12 mouse cellular contexts compared by ENCODE assay signal in the genomic region with DNA sequence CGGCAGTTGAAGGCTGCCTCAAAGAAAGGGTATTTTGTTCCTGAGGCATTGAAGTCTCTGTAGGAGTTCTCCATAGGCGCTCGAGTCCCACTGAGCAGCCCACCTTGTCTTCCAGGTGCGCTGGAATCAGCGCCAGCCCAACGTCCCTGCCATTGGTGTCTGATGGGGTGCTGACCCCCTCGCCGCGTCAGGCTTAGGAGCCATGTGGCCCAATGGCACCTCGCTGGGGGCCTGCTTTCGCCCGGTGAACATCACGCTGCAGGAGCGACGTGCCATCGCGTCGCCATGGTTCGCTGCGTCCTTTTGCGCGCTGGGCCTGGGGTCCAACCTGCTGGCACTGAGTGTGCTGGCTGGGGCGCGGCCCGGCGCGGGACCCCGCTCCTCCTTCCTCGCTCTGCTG. TPM values are rescaled to one million over a fixed set of nuclear protein-coding genes. Genes with fewer than 3 reads are reported as not detected.
DNase-seq lines count a peak whose midpoint lies in the region; ATAC-seq lines count a peak whose summit lies in the region.
"Had no signal": no experiment of that assay in that cellular context is flagged by ENCODE, and none has a peak within 500 bp of the region (broad histone marks: within the 10 kb centered on the region; RNA-seq: fewer than 3 reads in every experiment).

No protein-coding gene starts in this region.

- peak overlapping the region; percentile 21 for H3K4me2 ChIP-seq in liver, embryonic 12.5 days
- peak overlapping the region; percentile 1; the same call in 1 of the 2 replicates for H3K4me2 ChIP-seq in heart, embryonic 16.5 days (ENCODE audit: low read depth, low read length)
- peak overlapping the region; percentile 5; the same call in 1 of the 2 replicates for H3K4me2 ChIP-seq in liver, embryonic 15.5 days

- no peaks in the 10 kb centered on the region for H3K9me3 ChIP-seq in liver, embryonic 12.5 days (replicated peaks)
- no peaks in the 10 kb centered on the region for H3K9me3 ChIP-seq in heart, embryonic 16.5 days (replicated peaks; ENCODE audit: control insufficient read depth, low read length)
- no peaks in the 10 kb centered on the region for H3K9me3 ChIP-seq in liver, embryonic 15.5 days (replicated peaks)
- H3K9me3 ChIP-seq: limb, embryonic 15.5 days had no signal

- 29% methylated on average over 29 of the region's 29 CpGs for WGBS in liver, embryonic 12.5 days (ENCODE audit: insufficient replicate concordance)
- WGBS in heart, embryonic 16.5 days = 32% methylated on average over 29 of the region's 29 CpGs
- WGBS in liver, embryonic 15.5 days (ENCODE audit: insufficient replicate concordance) = 66% methylated on average over 29 of the region's 29 CpGs

- H3K9ac ChIP-seq in liver, embryonic 12.5 days = no peak overlapping the region
- H3K9ac ChIP-seq in heart, embryonic 16.5 days (ENCODE audit: low read length) = no peak overlapping the region
- no peak overlapping the region for H3K9ac ChIP-seq in liver, embryonic 15.5 days
- H3K9ac ChIP-seq: limb, embryonic 15.5 days had no signal

- no peak overlapping the region for H3K4me3 ChIP-seq in liver, embryonic 12.5 days
- H3K4me3 ChIP-seq in heart, embryonic 16.5 days (ENCODE audit: low read length) = no peak overlapping the region
- H3K4me3 ChIP-seq in liver, embryonic 15.5 days (replicated peaks) = no peak overlapping the region
- H3K4me3 ChIP-seq: limb, embryonic 15.5 days had no signal

- peaks cover 6% of the 10 kb centered on the region for H3K36me3 ChIP-seq in liver, embryonic 12.5 days
- no peaks in the 10 kb centered on the region for H3K36me3 ChIP-seq in heart, embryonic 16.5 days (ENCODE audit: control insufficient read depth, insufficient read depth)
- H3K36me3 ChIP-seq in liver, embryonic 15.5 days (replicated peaks) = peaks cover 3% of the 10 kb centered on the region

- peaks cover 63% of the 10 kb centered on the region for H3K27me3 ChIP-seq in liver, embryonic 12.5 days (replicated peaks)
- H3K27me3 ChIP-seq in heart, embryonic 16.5 days (ENCODE audit: control insufficient read depth, insufficient read depth, low read length) = no peaks in the 10 kb centered on the region; the same call in 1 of the 2 replicates
- H3K27me3 ChIP-seq in liver, embryonic 15.5 days = peaks cover 31% of the 10 kb centered on the region

- peaks cover 64% of the 10 kb centered on the region for H3K4me1 ChIP-seq in liver, embryonic 12.5 days
- H3K4me1 ChIP-seq in heart, embryonic 16.5 days (ENCODE audit: control insufficient read depth, insufficient read depth, low read length) = peaks cover 37% of the 10 kb centered on the region
- peaks cover 18% of the 10 kb centered on the region for H3K4me1 ChIP-seq in liver, embryonic 15.5 days (replicated peaks)

- DNase-seq in heart, adult 11 months = peak; percentile 90
- no peak for DNase-seq in heart, postnatal 36 days
- no peak for DNase-seq in liver
- no peak for DNase-seq in layer of hippocampus, adult 9-11 months
- DNase-seq in frontal cortex, adult 2 months (ENCODE audit: extremely low spot score in 1 of 2, low spot score in 1 of 2) = no peak
- DNase-seq: adrenal gland, postnatal 25 days; cerebellum, adult 2 months had no signal

- intact Hi-C loops in heart, postnatal 36 days (cut with DNase I) = no loop called here

- H3K27ac ChIP-seq in liver, embryonic 12.5 days = no peak overlapping the region
- H3K27ac ChIP-seq in heart, embryonic 16.5 days (ENCODE audit: low read length) = no peak overlapping the region
- H3K27ac ChIP-seq in liver, embryonic 15.5 days (replicated peaks) = no peak overlapping the region
- H3K27ac ChIP-seq: limb, embryonic 15.5 days had no signal

- no peak for ATAC-seq in liver, embryonic 12.5 days
- no peak for ATAC-seq in heart, embryonic 16.5 days (replicated peaks; ENCODE audit: extremely low read depth, insufficient read depth, low FRiP score)
- no peak for ATAC-seq in liver, embryonic 15.5 days (ENCODE audit: insufficient read depth)
- ATAC-seq: midbrain, embryonic 16.5 days had no signal

RNA-seq across cellular contexts. Expression of a gene that starts 3.7 kb away (rescaled TPM):
- total RNA-seq in heart, postnatal 36 days (2021) = 1 to 10 TPM; 5.0 to 5.4 TPM
- polyA plus RNA-seq in liver, embryonic 12.5 days (2016; fragmentation: Nextera tagmentation; extraction: Ambion mirVana) = 6.7 and 7.0 TPM in 2 replicates
- polyA plus RNA-seq in heart, embryonic 16.5 days (2015; fragmentation: Nextera tagmentation; extraction: Ambion mirVana) = 15.2 and 16.3 TPM in 2 replicates
- polyA plus RNA-seq in liver, embryonic 15.5 days (2015; fragmentation: Nextera tagmentation; extraction: Ambion mirVana) = 4.0 and 5.0 TPM in 2 replicates
- polyA plus RNA-seq in frontal cortex, adult 2 months (2012; rRNA removed) = 2.3 and 3.3 TPM in 2 replicates

RNA-seq across cellular contexts. Expression of a gene that starts 10.8 kb away (rescaled TPM):
- 1 to 10 TPM; 5.9 TPM for total RNA-seq in heart, postnatal 36 days (2021)
- polyA plus RNA-seq in liver, embryonic 12.5 days (2016; fragmentation: Nextera tagmentation; extraction: Ambion mirVana) = 0.04 TPM in 1 of 2 replicates, not detected in the other
- 0.08 and 0.11 TPM in 2 replicates for polyA plus RNA-seq in heart, embryonic 16.5 days (2015; fragmentation: Nextera tagmentation; extraction: Ambion mirVana)
- polyA plus RNA-seq in liver, embryonic 15.5 days (2015; fragmentation: Nextera tagmentation; extraction: Ambion mirVana) = not detected in 2 replicates
- polyA plus RNA-seq in frontal cortex, adult 2 months (2012; rRNA removed) = 0.96 and 1.1 TPM in 2 replicates
- polyA plus RNA-seq: midbrain, embryonic 16.5 days had no signal

RNA-seq across cellular contexts. Expression of a gene that starts 11.4 kb away (rescaled TPM):
- total RNA-seq in heart, postnatal 36 days (2021) = 10 to 100 TPM; 13.2 to 17.4 TPM
- 52.9 and 55.1 TPM in 2 replicates for polyA plus RNA-seq in liver, embryonic 12.5 days (2016; fragmentation: Nextera tagmentation; extraction: Ambion mirVana)
- 28.1 and 29.6 TPM in 2 replicates for polyA plus RNA-seq in heart, embryonic 16.5 days (2015; fragmentation: Nextera tagmentation; extraction: Ambion mirVana)
- polyA plus RNA-seq in liver, embryonic 15.5 days (2015; fragmentation: Nextera tagmentation; extraction: Ambion mirVana) = 24.3 and 29.5 TPM in 2 replicates
- polyA plus RNA-seq in frontal cortex, adult 2 months (2012; rRNA removed) = 31.5 and 31.9 TPM in 2 replicates

RNA-seq across cellular contexts. Expression of a gene that starts 18.0 kb away (rescaled TPM):
- 10 to 100 TPM; 60.4 to 67.1 TPM for total RNA-seq in heart, postnatal 36 days (2021)
- polyA plus RNA-seq in liver, embryonic 12.5 days (2016; fragmentation: Nextera tagmentation; extraction: Ambion mirVana) = 39.9 and 47.1 TPM in 2 replicates
- polyA plus RNA-seq in heart, embryonic 16.5 days (2015; fragmentation: Nextera tagmentation; extraction: Ambion mirVana) = 86.5 and 86.8 TPM in 2 replicates
- 22.3 and 22.6 TPM in 2 replicates for polyA plus RNA-seq in liver, embryonic 15.5 days (2015; fragmentation: Nextera tagmentation; extraction: Ambion mirVana)
- 36.3 and 40.8 TPM in 2 replicates for polyA plus RNA-seq in frontal cortex, adult 2 months (2012; rRNA removed)

RNA-seq across cellular contexts. Expression of a gene that starts 25.0 kb away (rescaled TPM):
- total RNA-seq in heart, postnatal 36 days (2021) = 10 to 100 TPM; 11.7 to 12.5 TPM
- 20.8 and 21.0 TPM in 2 replicates for polyA plus RNA-seq in liver, embryonic 12.5 days (2016; fragmentation: Nextera tagmentation; extraction: Ambion mirVana)
- 16.5 and 17.6 TPM in 2 replicates for polyA plus RNA-seq in heart, embryonic 16.5 days (2015; fragmentation: Nextera tagmentation; extraction: Ambion mirVana)
- polyA plus RNA-seq in liver, embryonic 15.5 days (2015; fragmentation: Nextera tagmentation; extraction: Ambion mirVana) = 15.0 and 16.5 TPM in 2 replicates
- polyA plus RNA-seq in frontal cortex, adult 2 months (2012; rRNA removed) = 27.5 and 29.5 TPM in 2 replicates
